Mouse (Mus musculus): ENCODE data around the gene Usp38.

Usp38 gene

GRCm38 (mm10) chr8:80962592-80962983 is 52.1 kb downstream of the Usp38 start:
- in situ Hi-C loops (cut with MboI, MseI), result no loop called here

DNA sequence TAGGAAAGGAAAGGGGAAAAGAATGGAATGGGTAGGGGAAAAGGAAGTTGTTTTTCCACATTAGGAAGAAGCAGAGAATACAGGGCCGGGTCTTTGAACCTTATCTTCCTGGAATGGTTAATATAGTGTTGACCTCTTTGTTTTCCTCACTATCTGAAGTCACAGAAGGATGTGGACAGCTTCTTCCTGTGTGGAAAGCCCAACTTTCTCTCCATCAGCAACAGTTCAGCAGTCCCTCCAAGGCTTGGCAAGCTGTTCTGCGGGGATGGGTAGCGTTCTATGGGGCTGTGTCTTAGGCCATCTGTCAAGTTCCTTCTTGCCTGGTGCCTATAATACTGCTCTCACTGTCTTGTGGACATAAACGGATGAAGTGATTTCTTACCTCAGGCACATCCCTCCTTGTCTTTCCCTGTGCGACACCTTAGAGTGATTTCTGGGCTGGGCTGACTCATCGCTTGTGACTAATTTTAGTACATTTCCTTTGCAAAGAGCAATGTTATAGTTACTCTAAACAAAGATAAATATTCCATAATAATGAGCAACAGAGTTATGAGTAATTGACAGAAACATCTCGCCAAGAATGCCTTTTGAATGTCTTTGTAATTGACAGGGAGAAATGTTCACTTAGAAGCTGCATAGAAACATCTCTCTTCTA is 52.7 kb downstream of the Usp38 start:
- in situ Hi-C loops (cut with MboI, MseI), result no loop called here

DNA sequence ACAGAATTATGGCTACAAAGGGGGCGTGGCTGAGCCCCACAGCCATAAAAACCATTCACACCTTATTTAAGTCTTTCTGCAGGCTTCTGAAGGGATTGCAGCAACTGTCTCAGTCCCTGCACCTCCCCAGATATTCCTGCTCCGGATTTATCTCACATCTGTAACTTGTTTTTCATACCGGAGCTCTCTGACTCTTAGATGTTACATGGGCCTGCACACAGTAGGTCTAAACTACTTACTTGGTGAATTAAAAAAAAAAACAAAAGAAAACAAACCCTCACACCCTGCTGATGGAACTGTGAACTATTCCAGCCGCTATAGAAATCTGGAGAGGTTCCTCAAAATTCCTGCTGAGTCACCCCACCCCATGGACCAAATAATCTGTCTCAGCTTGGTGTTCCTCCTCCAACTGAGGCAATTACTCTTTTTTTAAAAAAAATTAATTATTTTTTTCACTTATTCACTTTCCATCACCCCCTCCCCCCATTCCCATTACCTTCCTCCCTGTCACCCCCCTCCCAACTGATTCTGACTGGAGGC is 53.6 kb downstream of the Usp38 start:
- in situ Hi-C loops (cut with MboI, MseI), result no loop called here

DNA sequence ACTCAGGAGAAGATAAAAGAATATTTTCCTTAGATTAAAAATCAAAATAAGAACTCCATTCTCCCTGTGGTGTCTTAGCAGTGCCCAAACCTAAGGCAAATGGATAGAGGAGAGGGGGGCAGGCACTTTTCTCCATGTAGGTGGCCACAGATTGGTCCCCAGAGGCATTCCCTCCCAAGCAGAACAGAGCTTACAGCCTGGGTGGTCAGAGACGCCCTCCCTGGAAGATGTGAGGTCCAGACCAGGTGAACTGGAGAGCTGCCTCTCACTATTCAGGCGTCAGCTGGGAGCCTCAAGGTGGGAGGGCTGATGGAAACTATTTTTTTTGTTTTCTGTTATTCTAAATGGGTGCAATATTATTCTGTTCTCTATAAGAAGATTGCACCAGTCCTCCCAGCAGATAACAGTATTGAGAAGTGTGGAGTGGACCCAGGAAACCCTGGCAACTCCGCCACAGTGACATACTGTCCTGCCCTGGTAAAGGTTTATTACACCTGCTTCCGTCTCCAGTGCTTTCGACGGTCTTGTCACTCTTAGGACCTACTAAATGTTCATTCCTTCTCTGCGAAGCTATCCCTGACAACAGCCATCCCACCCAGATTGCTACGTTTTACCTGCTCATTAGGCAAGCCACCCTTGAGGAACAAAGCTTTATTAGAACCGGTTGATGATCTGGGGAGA is 55.0 kb downstream of the Usp38 start:
- in situ Hi-C loops (cut with MboI, MseI), result no loop called here

GRCm38 (mm10) chr8:80957776-80958175 is 57.0 kb downstream of the Usp38 start:
- in situ Hi-C loops (cut with MboI, MseI), result no loop called here

- in situ Hi-C loops (cut with MboI, MseI), result no loop called here
These were observed 61.8 kb downstream of the Usp38 start for GRCm38 (mm10) chr8:80952973-80953372.

- in situ Hi-C loops (cut with MboI, MseI), result no loop called here
These were observed 62.4 kb downstream of the Usp38 start for GRCm38 (mm10) chr8:80952235-80952915.

DNA sequence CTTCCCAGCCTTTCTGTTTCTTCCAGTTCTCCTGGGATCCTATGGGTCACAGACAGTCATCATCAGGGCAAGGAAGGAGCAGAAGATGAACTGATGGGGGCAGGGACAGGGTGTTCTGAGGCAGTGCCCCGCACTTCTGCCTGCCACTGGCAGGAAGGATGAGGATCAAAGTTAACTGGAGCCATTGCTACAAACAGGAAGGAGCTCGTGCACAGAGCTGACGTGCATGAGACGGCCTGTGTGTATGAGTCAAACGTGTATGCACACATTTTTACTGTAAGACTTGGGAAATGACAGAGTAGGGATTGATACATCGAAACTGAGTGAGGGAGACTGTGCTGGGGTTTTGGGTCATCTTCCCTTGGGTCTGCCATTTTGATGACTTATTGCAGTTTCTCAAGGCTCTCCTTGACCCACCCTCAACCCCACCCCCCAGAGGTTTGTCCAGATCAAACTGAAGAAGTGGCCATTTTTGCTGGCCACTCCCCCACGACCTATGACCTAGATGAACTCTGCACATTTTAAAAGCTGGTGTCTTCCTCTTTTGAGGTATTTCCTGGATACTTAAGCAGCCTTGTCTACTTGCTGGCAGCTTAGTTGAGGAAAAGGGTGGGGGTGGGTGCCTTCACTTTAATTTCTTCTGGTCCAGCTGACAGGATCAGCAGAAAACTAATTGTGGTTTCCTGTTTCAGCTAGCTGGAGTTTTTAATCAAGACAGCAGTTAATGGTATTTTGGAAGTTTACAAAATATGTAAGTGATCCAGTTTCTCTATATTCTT is 66.1 kb downstream of the Usp38 start:
- in situ Hi-C loops (cut with MboI, MseI), result no loop called here

- in situ Hi-C loops (cut with MboI, MseI), result no loop called here
These were observed 71.0 kb downstream of the Usp38 start for GRCm38 (mm10) chr8:80943742-80944141.

DNA sequence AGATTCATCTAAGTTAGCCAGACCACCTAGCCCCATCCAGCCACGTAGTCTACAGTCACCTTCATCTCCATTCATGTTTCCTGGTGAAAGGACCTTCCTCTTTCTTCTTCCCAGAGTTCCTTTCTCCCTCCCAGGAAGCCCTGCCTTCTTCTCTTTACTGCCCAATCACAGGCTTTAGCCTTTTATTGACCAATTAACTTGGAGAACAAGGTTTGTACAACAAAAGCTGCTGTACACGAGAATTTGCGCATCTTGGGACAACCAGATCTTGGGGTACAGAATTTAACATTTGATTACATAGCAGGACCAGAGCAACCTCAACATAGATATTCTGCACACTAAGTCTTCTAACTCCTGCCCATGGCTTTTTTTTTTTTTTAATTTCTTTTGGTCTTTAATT is 73.1 kb downstream of the Usp38 start:
- in situ Hi-C loops (cut with MboI, MseI), result no loop called here

DNA sequence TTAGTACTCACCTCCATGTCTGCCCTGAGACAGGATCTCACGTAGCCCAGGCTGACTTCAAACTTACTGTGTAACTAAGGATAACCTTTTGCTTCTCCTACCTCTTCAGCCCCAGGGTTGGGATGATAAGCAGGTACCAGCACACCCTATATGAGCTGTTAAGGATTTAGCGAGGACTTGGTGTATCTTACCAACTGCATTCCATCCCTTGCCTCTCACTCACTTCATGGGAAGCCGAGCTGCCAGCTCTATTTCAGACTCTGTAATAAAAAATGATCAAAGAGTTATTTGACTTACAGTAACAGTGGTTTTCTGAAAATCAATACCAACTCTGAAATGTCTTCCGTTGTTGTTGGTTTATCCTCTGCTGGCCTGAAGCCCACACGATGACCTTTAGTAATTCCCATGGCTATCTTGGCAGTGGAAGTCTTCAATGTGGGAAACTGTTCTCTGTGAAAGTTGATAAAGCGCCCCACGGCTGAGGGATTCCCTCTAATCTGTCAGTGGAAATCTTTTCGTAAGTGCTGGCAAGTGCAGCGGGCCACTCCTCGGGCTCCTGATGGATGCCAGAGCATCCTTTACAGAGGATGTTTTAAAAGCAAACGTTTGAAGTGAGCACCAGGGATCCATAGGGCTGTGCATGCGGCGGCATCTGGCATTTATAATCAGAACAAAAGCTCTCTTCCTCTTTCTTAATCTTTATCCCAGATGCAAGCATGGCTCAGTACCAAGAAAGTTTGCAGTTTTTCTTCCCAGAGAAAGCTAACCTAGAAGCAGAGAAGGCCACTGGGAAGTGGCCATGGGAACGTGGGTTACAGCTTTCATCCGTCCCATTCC is 76.7 kb downstream of the Usp38 start:
- in situ Hi-C loops (cut with MboI, MseI), result no loop called here

Data from regulatory T cell (primary cell).